Mouse (Mus musculus): ENCODE data around the gene Vldlr.

Vldlr gene

GRCm38 (mm10) chr19:27239913-27240312 lies 23.6 kb downstream of the Vldlr start:
- DNase-seq, result no peak

GRCm38 (mm10) chr19:27243527-27243926 lies 27.2 kb downstream of the Vldlr start:
- no peak for DNase-seq

GRCm38 (mm10) chr19:27254756-27255155 lies 38.5 kb downstream of the Vldlr start:
- DNase-seq, result no peak

- no peak for DNase-seq
Observed at GRCm38 (mm10) chr19:27255678-27256077, 39.4 kb downstream of the Vldlr start.

- DNase-seq, result no peak
Observed at GRCm38 (mm10) chr19:27260102-27260501, 43.8 kb downstream of the Vldlr start.

- no peak for DNase-seq
Observed at GRCm38 (mm10) chr19:27260621-27261278, 44.5 kb downstream of the Vldlr start.

GRCm38 (mm10) chr19:27262141-27262540 lies 45.9 kb downstream of the Vldlr start:
- no peak for DNase-seq

GRCm38 (mm10) chr19:27273385-27273784 lies 57.1 kb downstream of the Vldlr start:
- no peak for DNase-seq

GRCm38 (mm10) chr19:27274382-27274781 lies 58.1 kb downstream of the Vldlr start:
- DNase-seq, result no peak

GRCm38 (mm10) chr19:27279174-27279573 lies 62.9 kb downstream of the Vldlr start:
- no peak for DNase-seq

Data from cerebellum, postnatal 14 days (tissue).